Mouse (Mus musculus) embryonic facial prominence, embryonic 15.5 days (tissue): ENCODE data around the gene Tbc1d7. TPM values are rescaled to one million over a fixed set of nuclear protein-coding genes. Genes with fewer than 3 reads are reported as not detected.

Experiments used
- ATAC-seq: fragments of 200-750 bp; cut with Nextera tagmentation; 2 replicates; pipeline ENCODE4 v1.8.0; 2017; ENCODE audit warnings: low read depth, moderate TSS enrichment; ENCODE audit not compliant: insufficient number of reproducible peaks, low FRiP score, low TSS enrichment
- H3K27ac ChIP-seq: fragments of 300-500 bp; sonication (generic); replicated peaks from 2 replicates; pipeline ENCODE4 v1.5.1; 2015; ENCODE audit warnings: mild to moderate bottlenecking, inconsistent platforms
- H3K27me3 ChIP-seq: fragments of 300-500 bp; sonication (generic); 2 replicates; pipeline ENCODE4 v1.6.1; 2015; ENCODE audit warnings: inconsistent platforms
- H3K36me3 ChIP-seq: fragments of 300-500 bp; sonication (generic); 2 replicates; pipeline ENCODE4 v1.6.1; 2015; ENCODE audit warnings: mild to moderate bottlenecking, inconsistent platforms
- H3K4me1 ChIP-seq: fragments of 300-500 bp; sonication (generic); 2 replicates; pipeline ENCODE4 v1.6.1; 2015; ENCODE audit warnings: inconsistent platforms
- H3K4me2 ChIP-seq: fragments of 300-500 bp; sonication (generic); replicated peaks from 2 replicates; pipeline ENCODE4 v1.6.1; 2015; ENCODE audit warnings: mild to moderate bottlenecking, inconsistent platforms
- H3K4me3 ChIP-seq: fragments of 300-500 bp; sonication (generic); replicated peaks from 2 replicates; pipeline ENCODE4 v1.5.1; 2015; ENCODE audit warnings: mild to moderate bottlenecking, inconsistent platforms
- H3K9ac ChIP-seq: fragments of 300-500 bp; sonication (generic); 2 replicates; pipeline ENCODE4 v1.6.1; 2015; ENCODE audit warnings: inconsistent platforms
- H3K9me3 ChIP-seq: fragments of 300-500 bp; sonication (generic); replicated peaks from 2 replicates; pipeline ENCODE4 v1.6.1; 2016; ENCODE audit warnings: inconsistent platforms
- WGBS: fragments of 180-500 bp; shearing (Covaris S2); methylation state at CpG from one replicate; pipeline ENCODE4 v1.1.7; 2015; 5-methylcytosine and 5-hydroxymethylcytosine counted together
- polyA plus RNA-seq: library from polyadenylated mRNA; unstranded; fragments of >200 nt; fragmentation: Nextera tagmentation; extraction: Ambion mirVana; gene quantifications from 2 replicates; pipeline ENCODE4 v1.2.1, GENCODE M21; 2015

Tbc1d7 gene
- polyA plus RNA-seq, 1 experiment from 2014 or later, result 41.3 TPM

GRCm38 (mm10) chr13:43102943-43103342, 68.4 kb downstream of the Tbc1d7 start:
- Histone ChIP-seq H3K4me3 (no peak overlapping the region), H3K27ac (no peak overlapping the region), H3K27me3 (no peaks in the 10 kb centered on the region), H3K9ac (no peak overlapping the region), H3K9me3 (no peaks in the 10 kb centered on the region; the same call in 1 of the 2 replicates), H3K4me2 (no peak overlapping the region), H3K4me1 (no peaks in the 10 kb centered on the region), H3K36me3 (no peaks in the 10 kb centered on the region)
- no peak for ATAC-seq
- WGBS, result 42% methylated on average over 7 of the region's 7 CpGs

Other genes with a start within 250 kb of the Tbc1d7 start
- 1.0 TPM in 2 replicates for gene Gfod1, start 132.7 kb upstream of the Tbc1d7 start, polyA plus RNA-seq
- 21.4 and 24.1 TPM in 2 replicates for gene Sirt5, start 194.0 kb upstream of the Tbc1d7 start, polyA plus RNA-seq
- 120 and 126 TPM in 2 replicates for gene Nol7, start 226.9 kb upstream of the Tbc1d7 start, polyA plus RNA-seq